Mouse (Mus musculus): ENCODE measurements around the gene Sec63. TPM values are rescaled to one million over a fixed set of nuclear protein-coding genes. Genes with fewer than 3 reads are reported as not detected.

Gene Sec63
- polyA plus RNA-seq (2012; rRNA removed): 69.9 and 126 TPM in 2 replicates

DNA sequence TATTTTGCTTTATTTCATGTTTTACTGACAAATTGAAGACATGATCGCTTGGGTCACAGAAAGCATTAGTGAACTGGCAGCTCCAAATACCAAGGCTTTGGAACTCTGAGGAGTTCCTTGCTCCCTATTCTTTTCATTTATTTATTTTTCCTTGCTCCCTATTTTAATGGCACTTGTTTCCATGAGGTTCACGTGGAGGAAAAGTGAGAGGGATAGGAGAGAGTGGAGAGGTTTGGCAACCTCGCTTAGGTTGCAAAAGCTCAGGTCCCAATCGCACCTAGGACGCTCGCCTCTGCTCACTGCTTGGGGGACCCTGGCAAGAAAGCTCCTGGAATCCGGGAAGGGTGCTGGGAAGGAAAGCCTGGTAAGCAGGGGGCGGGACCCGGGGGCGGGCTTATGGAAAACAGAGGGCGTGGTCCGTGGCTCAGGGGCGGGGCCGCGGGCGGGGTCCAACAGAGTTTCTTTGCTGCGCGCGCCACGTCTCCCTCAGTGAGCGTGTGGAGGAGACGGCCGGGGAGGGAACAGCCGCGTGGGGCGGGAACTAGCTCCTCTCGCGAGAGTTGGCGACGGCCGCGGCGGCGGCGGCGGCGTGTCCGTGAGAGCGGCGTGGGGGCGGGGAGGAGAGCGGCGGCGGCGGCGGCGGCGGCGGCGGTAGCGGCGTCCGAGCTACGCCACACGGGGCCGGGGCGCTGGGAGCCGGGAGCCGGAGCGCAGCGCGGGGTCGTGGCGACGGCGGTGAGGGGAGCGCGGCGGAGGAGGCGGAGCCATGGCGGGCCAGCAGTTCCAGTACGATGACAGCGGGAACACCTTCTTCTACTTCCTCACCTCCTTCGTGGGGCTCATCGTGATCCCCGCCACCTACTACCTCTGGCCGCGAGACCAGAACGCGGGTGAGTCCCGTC is at the start of gene Sec63:
Gene Sec63 (plus strand): TSS at position 498 of the 902 bp plus-strand sequence.

GRCm38 (mm10) chr10:42860159-42860911 is 99.0 kb downstream of the Sec63 start, which contains the start of gene Scml4:
Gene Scml4, plus strand, starts transcription at chr10:42860370.

Other genes starting within 250 kb of the Sec63 start
- 23.7 and 36.1 TPM in 2 replicates for gene Nr2e1, start 177.9 kb upstream of the Sec63 start, polyA plus RNA-seq (2012; rRNA removed)
- 18.7 and 23.5 TPM in 2 replicates for gene Ostm1, start 177.7 kb upstream of the Sec63 start, polyA plus RNA-seq (2012; rRNA removed)
- gene Scml4, start 98.9 kb downstream of the Sec63 start, polyA plus RNA-seq (2012; rRNA removed): 1.1 and 1.3 TPM in 2 replicates

Measured in central nervous system, embryonic 11.5 days (tissue).